Mouse (Mus musculus) bone marrow, adult 2 months (tissue): Measurements from ENCODE around the gene Bag3. TPM values are rescaled to one million over a fixed set of nuclear protein-coding genes. Genes with fewer than 3 reads are reported as not detected.
A peak's percentile ranks its signal among the peaks of the same experiment; 100 is the strongest.

Experiments used
- H3K27ac ChIP-seq: fragments of 200-500 bp; 2 replicates; pipeline ENCODE4 v1.5.1; 2012; ENCODE audit warnings: low read depth, mild to moderate bottlenecking, control low read depth, inconsistent platforms, low read length; ENCODE audit not compliant: control insufficient read depth, poor library complexity, insufficient read depth
- H3K4me1 ChIP-seq: fragments of 200-500 bp; 2 replicates; pipeline ENCODE4 v1.6.1; 2011; ENCODE audit warnings: low read length; ENCODE audit not compliant: control insufficient read depth, insufficient read depth
- H3K4me3 ChIP-seq: fragments of 200-500 bp; replicated peaks from 2 replicates; pipeline ENCODE3; 2011; ENCODE audit warnings: mild to moderate bottlenecking, low read depth, low read length, control low read depth; ENCODE audit not compliant: control insufficient read depth
- CTCF ChIP-seq: fragments of 200-500 bp; IDR thresholded peaks from 2 replicates; pipeline ENCODE4 v1.5.1; 2011; ENCODE audit warnings: low read length, control low read depth; ENCODE audit not compliant: control insufficient read depth, insufficient read depth
- POLR2A ChIP-seq: fragments of 200-500 bp; IDR thresholded peaks from 2 replicates; pipeline ENCODE4 v1.6.1; 2011; ENCODE audit warnings: low read depth, mild to moderate bottlenecking, control low read depth, low read length, borderline replicate concordance; ENCODE audit not compliant: control insufficient read depth
- WGBS: fragments of 180-500 bp; shearing (Covaris S2); methylation state at CpG from one replicate; pipeline ENCODE4 v1.1.7; 2018; 5-methylcytosine and 5-hydroxymethylcytosine counted together
- polyA plus RNA-seq: library from polyadenylated mRNA; stranded (reverse); fragments of >200 nt; gene quantifications from 2 replicates; pipeline ENCODE4 v1.2.4, GENCODE M21; 2011; ENCODE audit warnings: low replicate concordance; ENCODE audit not compliant: missing spikeins, insufficient read depth, insufficient read length

Gene Bag3
- polyA plus RNA-seq, 1 experiment, result 10.6 TPM

GRCm38 (mm10) chr7:128549137-128549536 lies 25.7 kb downstream of the Bag3 start:
- TF ChIP-seq POLR2A (no peak), CTCF (no peak)
- no peaks in the 10 kb centered on the region for H3K4me1 ChIP-seq
- H3K4me3 ChIP-seq, result no peak overlapping the region
- H3K27ac ChIP-seq, result no peak overlapping the region
- 75% methylated on average over 4 of the region's 4 CpGs for WGBS

GRCm38 (mm10) chr7:128550328-128551086 lies 27.1 kb downstream of the Bag3 start:
- Histone ChIP-seq H3K4me3 (no peak overlapping the region), H3K4me1 (no peaks in the 10 kb centered on the region), H3K27ac (no peak overlapping the region)
- TF ChIP-seq CTCF (no peak), POLR2A (no peak)
- WGBS, result 3% methylated on average over 1 of the region's 1 CpGs

- WGBS, result 31% methylated on average over 3 of the region's 3 CpGs
- no peaks in the 10 kb centered on the region for H3K4me1 ChIP-seq
- H3K4me3 ChIP-seq, result no peak overlapping the region
- H3K27ac ChIP-seq, result no peak overlapping the region
- no peak for TF ChIP-seq POLR2A
- TF ChIP-seq CTCF, result no peak
These were observed 27.7 kb downstream of the Bag3 start for GRCm38 (mm10) chr7:128551087-128551457.

GRCm38 (mm10) chr7:128553105-128553705 lies 29.8 kb downstream of the Bag3 start:
- TF ChIP-seq CTCF, result no peak
- no peak for TF ChIP-seq POLR2A
- 27% methylated on average over 3 of the region's 3 CpGs for WGBS
- no peak overlapping the region for H3K27ac ChIP-seq
- no peaks in the 10 kb centered on the region for H3K4me1 ChIP-seq
- no peak overlapping the region for H3K4me3 ChIP-seq

DNA sequence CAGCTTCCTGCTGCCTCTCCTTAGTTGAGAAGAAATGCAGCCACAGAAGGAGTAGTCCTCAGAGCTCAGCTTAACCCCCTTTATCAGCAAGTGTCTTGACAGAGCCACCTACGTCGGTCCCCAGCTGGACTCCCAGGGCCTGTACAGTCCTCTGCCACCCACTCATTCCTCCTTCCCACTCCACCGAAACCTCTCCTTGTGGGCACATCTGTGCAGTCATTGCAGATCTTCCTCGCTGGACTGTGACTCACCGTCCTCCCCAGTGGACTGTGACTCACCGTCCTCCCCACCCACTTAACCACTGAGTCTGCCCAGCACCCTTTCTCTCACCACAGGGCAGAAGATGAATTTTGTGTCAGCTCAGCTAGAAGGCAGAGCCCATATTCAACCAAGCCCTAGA lies 31.1 kb downstream of the Bag3 start:
- TF ChIP-seq POLR2A, result no peak
- H3K4me3 ChIP-seq, result no peak overlapping the region
- no peaks in the 10 kb centered on the region for H3K4me1 ChIP-seq
- 52% methylated on average over 6 of the region's 6 CpGs for WGBS
- H3K27ac ChIP-seq, result no peak overlapping the region

DNA sequence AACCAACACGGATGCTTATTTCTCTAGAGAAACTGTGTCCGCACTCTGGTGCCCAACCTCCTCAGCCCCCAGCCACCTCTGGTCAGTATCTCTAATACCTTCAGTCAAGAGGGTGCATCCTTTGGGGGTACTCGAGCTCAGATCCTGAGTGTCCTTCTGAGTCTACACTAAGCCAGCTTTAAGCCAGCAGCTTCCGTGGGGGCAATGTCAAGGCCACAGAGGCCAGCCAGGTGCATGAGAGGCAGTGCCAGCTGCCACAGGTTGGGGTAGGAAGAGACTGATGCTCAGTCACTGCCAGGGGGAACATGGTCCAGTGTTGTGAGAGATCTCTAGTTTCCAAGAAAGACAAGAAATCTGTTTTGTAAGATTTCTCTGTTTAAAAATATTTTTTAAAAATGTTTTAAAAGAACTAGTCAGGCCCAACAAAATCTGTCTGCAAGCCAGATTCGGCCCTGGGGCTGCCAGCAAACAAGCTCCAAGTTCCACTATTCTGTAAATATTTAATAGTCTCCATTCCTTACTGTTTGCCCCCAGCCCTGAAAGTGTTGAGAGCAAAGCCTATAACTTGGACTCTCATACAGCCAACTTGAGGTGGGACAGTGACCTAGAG lies 31.8 kb downstream of the Bag3 start:
- no peak overlapping the region for H3K4me3 ChIP-seq

DNA sequence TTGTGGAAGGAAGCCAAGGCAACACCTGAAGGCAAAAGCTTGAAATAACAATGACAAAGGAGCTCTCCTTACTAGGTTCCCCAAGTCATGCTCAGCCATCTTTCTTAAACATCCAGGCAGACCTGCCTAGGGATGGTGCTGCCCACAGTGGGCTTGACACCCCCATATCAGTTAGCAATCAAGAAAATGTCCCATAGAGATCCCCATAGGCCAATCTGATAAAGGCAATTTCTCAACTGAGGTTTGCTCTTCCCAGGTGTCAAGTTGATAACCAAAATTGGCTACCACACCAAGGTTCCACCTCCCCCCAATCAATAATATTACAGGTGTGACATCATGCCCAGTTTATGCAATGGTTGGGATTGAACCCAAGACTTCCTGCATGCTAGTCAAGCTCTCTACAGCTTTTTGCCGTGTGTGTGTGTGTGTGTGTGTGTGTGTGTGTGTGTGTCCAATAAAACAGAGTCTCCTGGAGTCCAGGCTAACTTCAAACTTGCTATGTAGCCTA lies 33.6 kb downstream of the Bag3 start:
- TF ChIP-seq CTCF (no peak), POLR2A (no peak)
- no peaks in the 10 kb centered on the region for H3K4me1 ChIP-seq
- no peak overlapping the region for H3K27ac ChIP-seq
- no peak overlapping the region for H3K4me3 ChIP-seq
- WGBS, result 76% methylated on average over 1 of the region's 1 CpGs

More for the DNA sequence above, 31.8 kb downstream of the Bag3 start:
- no peaks in the 10 kb centered on the region for H3K4me1 ChIP-seq
- WGBS, result 78% methylated on average over 5 of the region's 5 CpGs
- no peak for TF ChIP-seq CTCF
- TF ChIP-seq POLR2A, result no peak
- no peak overlapping the region for H3K27ac ChIP-seq

DNA sequence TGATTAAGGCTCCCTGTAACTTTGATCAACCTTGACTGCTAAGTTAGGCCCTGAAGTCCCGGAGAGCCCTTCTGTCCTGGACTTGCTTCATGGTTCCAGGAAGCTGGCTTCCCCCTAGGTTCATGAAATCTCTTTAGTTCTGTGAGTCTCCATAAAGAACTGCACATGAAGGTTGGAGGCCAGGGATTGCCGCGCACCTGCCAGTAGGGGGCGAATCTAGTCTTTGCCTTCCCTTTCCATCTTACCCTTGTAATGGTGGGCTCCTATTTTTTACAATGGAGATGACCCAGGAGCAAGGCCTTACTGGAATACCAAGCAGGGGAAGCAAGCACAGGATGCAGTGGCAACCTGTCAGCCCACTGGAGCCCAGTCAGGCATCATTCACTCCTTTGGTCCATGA lies 40.0 kb downstream of the Bag3 start:
- Histone ChIP-seq H3K4me1 (no peaks in the 10 kb centered on the region), H3K27ac (no peak overlapping the region), H3K4me3 (no peak overlapping the region)
- TF ChIP-seq POLR2A, result no peak
- peak; percentile 76 for TF ChIP-seq CTCF
- 29% methylated on average over 4 of the region's 4 CpGs for WGBS
